Mouse (Mus musculus) liver, adult (tissue): ENCODE measurements around the gene Dcpp1.
A peak's percentile ranks its signal among the peaks of the same experiment; 100 is the strongest.
"Not testable (repeated sequence)": the region's sequence is repeated elsewhere in the genome, so short reads cannot be mapped to it uniquely, and the experiment has no call there.

Experiments used
- GATA4 ChIP-seq: IDR thresholded peaks from 2 replicates; pipeline ENCODE4 v1.6.1; 2014; ENCODE audit warnings: mild to moderate bottlenecking, low read length; ENCODE audit not compliant: insufficient replicate concordance

Gene Dcpp1

DNA sequence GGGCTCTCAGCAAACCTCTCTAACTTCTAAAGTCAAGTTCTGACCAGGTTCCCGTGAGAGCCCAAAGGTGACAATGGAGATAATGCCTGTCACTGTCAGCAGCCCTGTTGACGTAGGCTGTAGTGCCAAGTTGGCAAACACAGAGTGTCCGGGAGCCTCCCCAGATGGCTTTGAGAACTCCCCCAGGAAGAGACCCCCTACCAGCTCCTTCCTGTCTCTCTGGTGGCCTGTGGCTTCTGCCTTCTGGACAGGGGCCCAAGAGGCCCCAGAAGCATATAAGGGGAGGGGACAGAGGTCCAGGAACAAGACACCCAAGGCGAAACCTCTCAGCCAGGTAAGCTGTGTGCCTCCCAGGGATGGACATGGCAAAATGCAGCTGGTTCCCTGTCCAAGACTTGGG lies at the start of gene Dcpp1, which contains the start of gene Dcpp2:
Dcpp1 (plus strand) TSS at position 301 of the 400 bp plus-strand sequence.
Dcpp2 (plus strand) TSS at position 305 of the 400 bp plus-strand sequence.
- TF ChIP-seq GATA4, result not testable (repeated sequence)

DNA sequence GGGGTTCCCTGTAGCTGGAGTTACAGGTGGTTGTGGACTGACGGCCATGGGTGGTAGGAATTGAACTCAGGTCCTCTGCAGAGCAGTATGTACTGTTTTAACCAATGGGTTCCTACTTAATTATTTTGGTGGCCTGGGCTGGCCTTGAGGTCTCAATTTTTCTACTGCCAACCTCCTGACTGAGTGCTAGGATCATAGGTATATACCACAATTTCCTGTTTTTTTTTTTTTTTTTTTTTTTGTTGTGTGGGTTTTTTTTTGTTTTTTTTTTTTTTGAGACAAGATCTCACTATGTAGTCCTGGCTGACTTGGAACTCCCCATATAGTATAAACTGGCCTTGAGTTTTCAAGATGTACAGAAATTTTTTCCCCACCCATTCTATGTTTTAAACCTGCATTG lies 49.5 kb upstream of the Dcpp1 start:
- TF ChIP-seq GATA4, result no peak

DNA sequence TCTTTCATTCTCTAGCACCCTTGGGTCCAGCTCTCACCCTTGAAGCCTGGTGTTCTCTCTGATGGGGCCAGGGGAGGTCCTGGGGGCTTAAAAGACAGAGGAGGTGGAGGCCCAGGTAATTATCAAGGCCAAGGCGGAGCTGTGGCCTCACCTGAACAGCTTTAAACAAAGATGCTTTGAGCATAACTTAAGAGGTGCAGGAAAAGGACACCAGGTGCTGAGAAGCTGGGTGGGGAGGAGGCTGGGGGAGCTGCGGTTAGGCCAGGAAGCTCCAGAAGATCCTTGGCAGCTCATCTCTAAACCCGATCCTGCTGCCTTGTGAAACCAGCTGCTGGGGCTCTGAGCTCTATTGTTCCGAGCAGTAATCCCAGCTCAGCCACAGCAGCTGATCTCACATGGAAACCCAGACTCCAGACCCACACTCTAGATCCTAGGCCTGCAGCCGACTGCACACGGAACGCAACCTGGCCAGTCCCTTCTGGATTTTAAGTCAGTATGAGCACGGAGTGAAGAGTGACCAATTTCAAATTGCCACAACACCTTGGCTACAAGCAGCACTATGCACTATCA lies 44.6 kb upstream of the Dcpp1 start, which contains the start of gene Prss33:
Prss33 (minus strand) TSS at position 51 of the 570 bp plus-strand sequence.
- TF ChIP-seq GATA4, result no peak

DNA sequence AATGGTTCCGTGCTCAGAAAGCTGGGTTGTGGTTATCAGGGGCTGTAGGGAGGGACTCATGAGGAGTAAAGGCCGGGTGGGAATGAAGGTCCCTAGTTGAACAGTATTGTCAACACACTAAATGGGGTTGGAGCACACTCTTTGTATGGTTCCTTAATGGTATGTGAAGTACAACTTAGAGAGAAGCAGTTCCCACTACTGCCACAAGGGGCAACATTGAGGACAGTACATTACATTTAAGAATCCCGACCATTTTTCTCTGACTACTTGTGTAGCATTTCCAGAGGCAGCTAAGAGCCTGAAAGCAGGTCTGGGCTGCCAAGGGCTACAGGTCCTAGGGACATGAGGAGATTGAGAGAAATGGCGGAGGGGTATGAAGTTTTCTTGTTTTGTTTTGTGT lies 39.5 kb upstream of the Dcpp1 start:
- TF ChIP-seq GATA4, result no peak

DNA sequence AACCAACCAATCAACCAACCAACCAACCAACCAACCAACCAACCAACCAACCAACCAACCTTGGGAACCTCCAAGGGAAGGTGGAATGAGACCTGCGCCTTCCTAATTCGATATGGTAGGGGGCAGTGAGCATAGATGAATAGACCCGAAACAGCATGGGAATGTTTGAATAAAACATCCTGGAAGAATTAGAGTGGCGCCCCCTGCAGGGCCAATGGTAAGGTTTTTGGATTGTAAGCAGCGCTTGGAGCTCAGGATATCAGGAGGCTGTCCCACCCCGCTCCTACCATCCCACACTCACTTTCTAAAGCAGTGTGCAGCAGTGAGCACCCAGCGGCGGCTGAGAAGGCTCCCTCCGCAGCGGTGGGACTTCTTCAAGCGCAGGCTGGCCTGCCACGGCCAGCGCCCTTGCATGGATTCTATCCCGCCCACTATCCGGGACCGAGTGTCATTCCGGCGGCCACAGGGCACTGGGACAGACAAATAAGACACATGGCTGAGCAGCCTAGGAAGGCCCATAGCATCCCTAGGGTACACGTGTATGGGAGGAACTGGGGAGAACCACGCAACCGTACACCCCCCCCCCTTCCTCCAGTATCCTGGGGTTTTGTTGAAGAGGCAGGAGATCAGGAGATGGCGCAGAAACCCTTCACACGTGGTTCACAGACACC lies 37.4 kb upstream of the Dcpp1 start:
- no peak for TF ChIP-seq GATA4

DNA sequence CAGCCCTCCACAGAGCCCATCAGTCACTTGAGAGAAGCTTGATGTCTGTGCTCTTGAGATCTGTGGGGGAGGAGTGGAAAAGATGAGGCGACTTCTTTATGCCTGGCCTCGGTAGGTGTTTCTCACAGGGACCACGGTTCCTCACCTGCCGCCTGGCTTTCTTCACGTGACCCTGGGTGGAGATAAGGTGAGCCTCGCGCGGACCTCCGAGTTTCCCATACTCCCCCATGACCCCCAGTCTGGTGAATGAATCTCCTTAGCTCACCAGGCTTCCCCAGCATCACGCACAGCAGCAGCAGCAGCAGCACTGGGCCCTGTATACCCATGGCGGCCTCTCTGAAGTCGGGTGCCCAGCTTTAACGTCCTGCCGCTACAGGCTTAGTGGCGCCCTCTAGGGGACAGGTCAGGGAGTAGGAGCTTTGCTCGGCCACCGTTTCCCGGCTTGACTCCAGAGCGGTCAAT lies 36.8 kb upstream of the Dcpp1 start, which contains the start of the genes Prss32 and Prss41:
Prss32 (plus strand) TSS at position 44 of the 462 bp plus-strand sequence.
Prss41 (minus strand) TSS at position 361 of the 462 bp plus-strand sequence.
- TF ChIP-seq GATA4, result no peak

DNA sequence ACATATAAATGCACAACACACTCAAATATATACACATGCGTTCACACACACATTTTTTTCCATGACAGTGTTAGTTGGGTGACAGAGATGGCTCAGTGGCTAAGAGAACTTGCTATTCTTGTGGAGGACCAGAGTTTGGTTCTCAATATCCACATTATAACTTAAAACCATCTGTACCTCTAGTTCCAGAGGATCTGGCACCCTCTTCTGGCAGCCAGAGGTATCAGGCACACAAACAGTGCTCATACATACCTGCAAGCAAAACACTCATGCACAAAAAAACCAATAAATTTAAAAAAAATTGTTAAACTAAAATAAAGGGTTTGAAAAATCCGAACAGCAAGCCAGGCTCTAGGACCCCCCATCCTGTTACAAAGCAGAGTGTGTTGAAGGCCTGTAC lies 30.6 kb upstream of the Dcpp1 start:
- no peak for TF ChIP-seq GATA4

DNA sequence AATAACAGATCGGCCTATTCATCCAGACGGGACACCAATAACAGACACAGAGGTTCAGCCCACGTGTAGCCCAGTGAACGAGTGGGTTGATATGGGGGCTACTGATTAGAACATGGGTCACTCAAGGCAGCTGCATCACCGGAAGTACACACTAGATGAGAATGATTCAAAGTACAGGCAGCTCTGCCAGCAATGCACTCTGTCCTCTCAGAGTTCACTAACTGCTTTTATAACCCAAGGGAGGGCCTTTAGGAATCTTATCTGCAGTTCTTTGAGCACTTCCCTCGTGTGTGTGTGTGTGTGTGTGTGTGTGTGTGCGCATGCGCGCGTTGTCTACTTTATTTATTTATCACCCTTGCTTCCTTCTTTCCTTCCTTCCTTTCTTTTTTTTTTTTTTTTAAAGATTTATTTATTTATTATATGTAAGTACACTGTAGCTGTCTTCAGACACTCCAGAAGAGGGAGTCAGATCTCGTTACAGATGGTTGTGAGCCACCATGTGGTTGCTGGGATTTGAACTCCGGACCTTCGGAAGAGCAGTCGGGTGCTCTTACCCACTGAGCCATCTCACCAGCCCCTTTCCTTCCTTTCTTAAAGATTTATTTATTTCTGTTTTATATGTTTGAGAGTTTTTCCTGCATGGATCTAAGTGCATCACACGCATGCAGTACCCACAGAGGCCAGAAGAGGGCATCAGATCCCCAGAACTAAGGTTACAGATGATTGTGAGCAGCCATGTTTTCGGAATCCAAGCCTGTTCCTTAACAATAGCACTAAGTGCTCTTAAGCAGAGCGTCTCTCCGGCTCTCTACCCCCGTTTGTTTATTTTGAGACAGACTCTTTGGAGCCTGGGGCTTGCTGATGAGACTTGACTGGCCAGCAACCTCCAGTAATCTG lies 29.6 kb upstream of the Dcpp1 start:
- TF ChIP-seq GATA4, result peak; percentile 88

DNA sequence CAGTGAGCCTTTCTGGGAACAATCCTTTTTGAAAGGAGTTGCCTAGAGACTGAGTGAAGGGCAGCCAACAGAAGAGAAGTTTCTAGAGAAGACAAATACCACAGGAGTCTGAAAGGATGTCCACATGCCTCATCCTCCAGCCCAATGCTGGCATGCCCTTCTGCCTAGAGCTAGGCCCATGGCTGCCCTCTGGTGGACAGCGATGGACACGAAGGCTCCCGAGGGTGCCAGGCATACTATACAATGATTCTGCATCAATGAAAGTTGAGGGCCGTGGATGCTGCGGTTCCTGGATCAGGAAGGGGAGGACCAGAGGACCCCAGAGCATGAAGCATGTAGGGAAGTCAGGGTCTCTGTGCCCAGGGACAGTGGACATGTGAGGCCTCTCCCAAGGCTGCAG lies 27.4 kb upstream of the Dcpp1 start:
- no peak for TF ChIP-seq GATA4

DNA sequence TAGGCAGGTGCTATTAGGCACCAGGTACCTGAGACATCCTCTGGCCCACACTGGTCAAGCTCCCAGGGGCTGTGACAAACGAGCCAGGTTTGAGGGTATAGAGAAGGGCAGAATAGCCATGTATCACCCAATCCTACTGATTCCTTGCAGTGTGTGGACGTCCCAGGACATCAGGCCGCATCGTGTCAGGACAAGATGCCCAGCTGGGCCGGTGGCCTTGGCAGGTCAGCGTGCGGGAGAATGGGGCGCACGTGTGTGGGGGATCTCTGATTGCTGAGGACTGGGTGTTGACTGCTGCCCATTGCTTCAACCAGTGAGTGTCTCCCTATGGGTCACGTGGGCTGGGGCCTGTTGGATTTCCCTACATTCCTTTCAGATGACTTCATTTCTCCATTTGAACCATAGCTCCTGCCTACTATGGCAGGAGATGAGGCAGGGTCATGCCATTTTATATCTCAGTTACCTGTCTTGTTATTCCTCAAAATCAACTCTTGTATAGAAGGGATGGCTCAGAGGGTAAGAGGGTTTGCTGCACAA lies 26.4 kb upstream of the Dcpp1 start:
- no peak for TF ChIP-seq GATA4

DNA sequence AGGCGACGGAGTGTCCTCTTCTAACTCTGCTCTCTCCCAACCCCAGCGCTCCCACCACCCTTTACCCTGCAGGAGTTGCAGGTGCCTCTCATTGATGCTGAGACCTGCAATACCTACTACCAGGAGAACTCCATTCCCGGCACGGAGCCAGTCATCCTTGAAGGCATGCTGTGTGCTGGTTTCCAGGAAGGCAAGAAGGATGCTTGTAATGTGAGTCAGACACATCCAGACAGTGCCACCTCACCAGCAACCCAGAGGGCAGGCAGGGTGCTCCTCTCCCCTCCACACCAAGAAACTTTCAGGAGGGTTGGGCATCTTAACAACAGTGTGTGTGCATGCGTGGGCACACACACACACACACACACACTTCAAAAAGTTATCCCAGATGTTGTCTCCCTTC lies 23.5 kb upstream of the Dcpp1 start:
- no peak for TF ChIP-seq GATA4

DNA sequence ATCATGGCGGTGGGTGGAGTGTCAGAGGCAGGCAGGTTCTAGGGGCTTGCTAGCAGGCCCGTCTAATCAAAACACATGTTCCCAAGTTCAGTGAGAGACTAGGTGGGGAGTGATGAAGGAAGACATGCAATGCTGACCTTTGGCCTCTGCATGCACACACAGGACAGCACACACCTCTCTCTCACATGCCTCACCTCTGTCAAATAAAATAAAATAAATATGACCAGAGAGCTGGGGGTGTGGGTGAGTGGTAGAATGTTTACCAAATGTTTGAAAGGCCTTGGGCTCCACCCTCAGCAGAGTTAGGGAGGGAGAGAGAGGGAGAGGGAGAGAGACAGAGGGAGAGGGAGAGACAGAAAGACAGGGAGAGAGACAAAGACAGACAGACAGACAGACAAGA lies 22.8 kb upstream of the Dcpp1 start:
- no peak for TF ChIP-seq GATA4

DNA sequence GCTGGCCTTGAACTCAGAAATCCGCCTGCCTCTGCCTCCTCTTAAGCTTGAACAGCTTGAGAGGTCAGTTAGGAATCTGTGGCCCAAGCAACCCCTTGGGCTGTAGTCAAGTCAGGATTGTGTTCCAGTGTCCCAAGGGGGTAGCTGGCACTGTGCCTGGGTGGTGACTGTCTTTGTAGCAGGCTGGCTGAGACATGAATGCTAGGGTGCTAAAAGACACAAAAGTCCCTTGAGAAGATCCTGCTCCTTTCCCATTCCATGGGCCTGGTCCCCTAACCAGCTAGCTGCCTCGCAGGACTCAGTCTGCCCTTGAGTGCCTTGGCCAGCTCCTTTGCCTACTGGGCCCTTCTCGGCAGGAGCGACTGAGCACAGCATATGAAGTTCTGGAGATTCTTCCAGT lies 17.8 kb upstream of the Dcpp1 start:
- TF ChIP-seq GATA4, result no peak

DNA sequence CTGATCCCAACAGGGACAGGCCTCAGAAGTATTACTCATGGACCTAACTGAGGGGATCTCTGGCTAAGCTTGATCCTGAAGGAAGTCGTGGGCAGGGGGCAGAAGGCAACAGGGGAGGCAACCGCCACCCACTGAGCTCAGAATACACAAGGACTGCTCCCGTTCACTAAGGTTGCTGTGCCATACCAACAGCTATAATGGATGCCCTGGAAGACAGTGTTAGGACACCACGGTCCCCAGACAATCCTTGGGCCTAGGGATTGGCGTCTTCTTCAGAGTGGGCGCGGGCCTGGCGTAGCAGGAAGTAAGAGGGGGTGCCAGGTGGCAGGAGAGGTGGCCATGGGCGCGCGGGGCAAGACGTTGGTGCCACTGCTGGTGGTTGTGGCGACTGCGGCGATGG lies 12.9 kb upstream of the Dcpp1 start, which contains the start of gene Prss21:
Prss21 (plus strand) TSS at position 301 of the 400 bp plus-strand sequence.
- TF ChIP-seq GATA4, result no peak

DNA sequence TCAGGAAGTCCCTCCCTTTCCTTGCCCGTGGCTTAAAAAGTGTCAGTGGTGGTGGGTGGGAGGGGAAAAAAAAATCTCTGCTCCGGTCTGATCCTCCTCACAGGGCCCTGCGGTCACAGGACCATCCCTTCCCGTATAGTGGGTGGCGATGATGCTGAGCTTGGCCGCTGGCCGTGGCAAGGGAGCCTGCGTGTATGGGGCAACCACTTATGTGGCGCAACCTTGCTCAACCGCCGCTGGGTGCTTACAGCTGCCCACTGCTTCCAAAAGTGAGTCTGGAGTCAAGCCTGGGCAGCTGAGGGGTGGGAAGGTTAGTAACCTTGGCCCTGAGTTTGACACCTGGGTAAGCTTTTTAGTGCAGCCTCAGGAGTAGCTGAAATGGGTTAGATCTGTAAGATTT lies 12.2 kb upstream of the Dcpp1 start:
- TF ChIP-seq GATA4, result no peak
